Comparison of ENCODE assay signal across 25 mouse cellular contexts in genomic region chr17:87397088-87397487, GRCm38 (mm10). TPM values are rescaled to one million over a fixed set of nuclear protein-coding genes. Genes with fewer than 3 reads are reported as not detected.
A peak's percentile ranks its signal among the peaks of the same experiment; 100 is the strongest.
DNase-seq lines count a peak whose midpoint lies in the region; ATAC-seq lines count a peak whose summit lies in the region.
"Had no signal": no experiment of that assay in that cellular context is flagged by ENCODE, and none has a peak within 500 bp of the region (broad histone marks: within the 10 kb centered on the region; RNA-seq: fewer than 3 reads in every experiment).

No protein-coding gene starts in this region.

- H3K79me2 ChIP-seq in macrophage (ENCODE audit: inconsistent target), result no peaks in the 10 kb centered on the region

- H3K27ac ChIP-seq in brown adipose tissue, adult 24 weeks (replicated peaks; ENCODE audit: low read depth, low read length), result 0 out of 2 replicates have a peak overlapping the region, but pooled peaks have one; percentile 0
- H3K27ac ChIP-seq in macrophage, result 0 out of 2 replicates have a peak overlapping the region, but pooled peaks have one; percentile 21
- H3K27ac ChIP-seq: embryonic facial prominence, embryonic 13.5 days; forebrain, embryonic 13.5 days; heart, embryonic 13.5 days; hindbrain, embryonic 12.5 days; intestine, embryonic 15.5 days had no signal

- ATAC-seq in monocyte, adult 5-6 weeks (replicated peaks; ENCODE audit: insufficient number of reproducible peaks, low FRiP score, low TSS enrichment, poor library complexity, severe bottlenecking), result peak; percentile 89
- ATAC-seq: CD4-positive, CD25-positive, alpha-beta regulatory T cell, adult 4 months; forebrain, embryonic 13.5 days; forebrain, postnatal 0 days; intestine, embryonic 15.5 days had no signal

- 40% methylated on average over 11 of the region's 11 CpGs for WGBS in macrophage (ENCODE audit: missing documents)

- no peaks in the 10 kb centered on the region for H3K36me3 ChIP-seq in macrophage (ENCODE audit: inconsistent target)
- H3K36me3 ChIP-seq: embryonic facial prominence, embryonic 13.5 days; G1E; heart, embryonic 13.5 days; hindbrain, embryonic 12.5 days; intestine, embryonic 15.5 days had no signal

- no peak overlapping the region for H3K4me3 ChIP-seq in brown adipose tissue, adult 24 weeks (ENCODE audit: insufficient read depth, low read depth, low read length)
- H3K4me3 ChIP-seq in macrophage (ENCODE audit: inconsistent target), result no peak overlapping the region
- H3K4me3 ChIP-seq: embryonic facial prominence, embryonic 13.5 days; forebrain, embryonic 13.5 days; heart, embryonic 13.5 days; hindbrain, embryonic 12.5 days; intestine, embryonic 15.5 days had no signal

- H3K4me1 ChIP-seq in brown adipose tissue, adult 24 weeks (ENCODE audit: control insufficient read depth, insufficient read depth, insufficient read length, low read length), result 0 out of 2 replicates have a peak, but pooled peaks cover 5% of the 10 kb centered on the region
- H3K4me1 ChIP-seq: forebrain, embryonic 13.5 days; hindbrain, embryonic 12.5 days; intestine, embryonic 15.5 days had no signal

- intact Hi-C loops in left cerebral cortex, postnatal 4 days (cut with DNase I), result no loop called here

- peak; percentile 26 for DNase-seq in lung, postnatal 36 days
- no peak for DNase-seq in lung, postnatal 14 days
- DNase-seq in left cerebral cortex, postnatal 4 days, result no peak
- no peak for DNase-seq in spleen, postnatal 4 days (ENCODE audit: low spot score in 2 of 2)
- DNase-seq: adrenal gland, adult 8-10 months; adrenal gland, postnatal 36 days; cerebellum, adult 11-12 months; cerebellum, adult 9-10 months; cerebellum, postnatal 36 days; forebrain, postnatal 0 days; gastrocnemius, postnatal 14 days; heart, postnatal 4 days had no signal

RNA-seq across cellular contexts. Expression of gene Stpg4, which starts 30.5 kb away (rescaled TPM):
- polyA plus RNA-seq in brown adipose tissue, adult 24 weeks (2012; ENCODE audit: insufficient read depth, insufficient read length, missing spikeins), result not detected in 2 replicates
- not detected for total RNA-seq in macrophage (2018; cell fraction: chromatin; rRNA removed)
- not detected for total RNA-seq in macrophage (2018; cell fraction: cytosol; rRNA removed)
- total RNA-seq in macrophage (2018; cell fraction: nucleus; rRNA removed), result not detected
- polyA plus RNA-seq in macrophage (2018), result not detected in 3 replicates
- total RNA-seq in monocyte, adult 5-6 weeks (2017), result not detected in 3 replicates
- not detected for total RNA-seq in left cerebral cortex, postnatal 4 days (2021)
- total RNA-seq: adrenal gland, adult 8-10 months; adrenal gland, postnatal 36 days; forebrain, postnatal 0 days; gastrocnemius, adult 18-20 months; gastrocnemius, postnatal 14 days; heart, postnatal 4 days had no signal
- polyA plus RNA-seq: brain, embryonic 14.5 days; CD4-positive, CD25-positive, alpha-beta regulatory T cell, adult 4 months; embryonic facial prominence, embryonic 13.5 days; forebrain, embryonic 13.5 days; forebrain, postnatal 0 days; G1E; heart, postnatal 0 days; intestine, embryonic 15.5 days had no signal

RNA-seq across cellular contexts. Expression of gene Calm2, which starts 49.6 kb away (rescaled TPM):
- polyA plus RNA-seq in brown adipose tissue, adult 24 weeks (2012; ENCODE audit: insufficient read depth, insufficient read length, missing spikeins), result 250 and 275 TPM in 2 replicates
- total RNA-seq in macrophage (2018; cell fraction: chromatin; rRNA removed), result 100 to 1,000 TPM in 4 of 26 experiments, 10 to 100 TPM in 22; 38.3 to 133 (median 72.0) TPM
- total RNA-seq in macrophage (2018; cell fraction: cytosol; rRNA removed), result 100 to 1,000 TPM; 350 to 760 (median 532) TPM
- total RNA-seq in macrophage (2018; cell fraction: nucleus; rRNA removed), result 100 to 1,000 TPM; 119 to 311 (median 172) TPM
- polyA plus RNA-seq in macrophage (2018), result 716 to 1,639 TPM (median 783 TPM) in 3 replicates
- total RNA-seq in monocyte, adult 5-6 weeks (2017), result 1,504 to 2,308 TPM (median 2,140 TPM) in 3 replicates
- total RNA-seq in left cerebral cortex, postnatal 4 days (2021), result 1,000 to 10,000 TPM; 1,837 to 1,937 TPM
